ENCODE assay signal across 23 mouse cellular contexts in the genomic region with DNA sequence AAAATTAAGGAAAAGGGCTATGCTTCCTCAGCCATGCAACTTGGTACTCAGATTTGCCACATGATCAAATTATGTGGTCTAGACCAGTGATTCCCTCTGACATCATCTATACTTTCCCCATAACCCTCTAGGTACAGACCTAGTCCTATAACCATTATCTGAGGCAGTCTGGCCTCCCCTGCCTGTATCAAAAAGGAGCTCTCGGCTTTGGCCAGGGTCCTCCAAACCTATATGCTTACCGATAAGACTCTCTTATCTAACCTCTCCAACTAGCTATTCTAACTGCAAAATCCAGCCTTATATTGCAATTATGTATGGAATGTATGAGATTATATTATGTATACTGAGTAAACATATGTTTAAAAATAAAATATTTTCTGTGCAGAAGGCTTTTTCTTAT.
DNase-seq lines count a peak whose midpoint lies in the region; ATAC-seq lines count a peak whose summit lies in the region.
"Had no signal": no experiment of that assay in that cellular context is flagged by ENCODE, and none has a peak within 500 bp of the region (broad histone marks: within the 10 kb centered on the region; RNA-seq: fewer than 3 reads in every experiment).

No protein-coding gene starts in this region.

- peak; percentile 23; the same call in 1 of the 2 replicates for ATAC-seq in lung, embryonic 15.5 days (ENCODE audit: borderline replicate concordance, extremely low read depth, low FRiP score, low TSS enrichment)
- peak; percentile 71 for ATAC-seq in liver, embryonic 12.5 days
- ATAC-seq in liver, embryonic 16.5 days (ENCODE audit: low read depth): peak; percentile 69
- ATAC-seq in erythroid progenitor cell, adult 5-6 weeks (replicated peaks; ENCODE audit: low FRiP score, poor library complexity, severe bottlenecking): no peak
- ATAC-seq: forebrain, embryonic 16.5 days had no signal

- 0 out of 2 replicates have a peak, but pooled peaks cover 4% of the 10 kb centered on the region for H3K4me1 ChIP-seq in lung, embryonic 15.5 days
- no peaks in the 10 kb centered on the region for H3K4me1 ChIP-seq in liver, embryonic 12.5 days
- no peaks in the 10 kb centered on the region for H3K4me1 ChIP-seq in liver, embryonic 16.5 days (ENCODE audit: control insufficient read depth, low read depth, low read length)
- H3K4me1 ChIP-seq: embryonic facial prominence, embryonic 15.5 days; forebrain, embryonic 12.5 days had no signal

- H3K9me3 ChIP-seq in lung, embryonic 15.5 days: no peaks in the 10 kb centered on the region
- no peaks in the 10 kb centered on the region for H3K9me3 ChIP-seq in liver, embryonic 12.5 days (replicated peaks)
- no peaks in the 10 kb centered on the region for H3K9me3 ChIP-seq in liver, embryonic 16.5 days (replicated peaks; ENCODE audit: control insufficient read depth, low read length)
- H3K9me3 ChIP-seq: embryonic facial prominence, embryonic 15.5 days; forebrain, embryonic 12.5 days; heart, embryonic 15.5 days; hindbrain, embryonic 10.5 days had no signal

- H3K4me3 ChIP-seq in lung, embryonic 15.5 days: no peak overlapping the region
- no peak overlapping the region for H3K4me3 ChIP-seq in liver, embryonic 12.5 days
- H3K4me3 ChIP-seq in liver, embryonic 16.5 days (ENCODE audit: low read depth, low read length): no peak overlapping the region
- H3K4me3 ChIP-seq: embryonic facial prominence, embryonic 15.5 days; erythroblast, embryonic 14.5 days; forebrain, embryonic 12.5 days; heart, embryonic 15.5 days; hindbrain, embryonic 10.5 days had no signal

- DNase-seq in lung, adult 18-20 months: no peak
- DNase-seq in frontal cortex, postnatal 25 days (ENCODE audit: low spot score in 2 of 2): no peak
- no peak for DNase-seq in spleen, postnatal 10 days (ENCODE audit: low spot score in 2 of 2)
- DNase-seq in kidney, postnatal 4 days: no peak
- DNase-seq: adrenal gland, adult 2 months; adrenal gland, postnatal 25 days; cerebellum, adult 18-20 months; cerebellum, postnatal 10 days; embryo, embryonic 11 days; gastrocnemius, postnatal 10 days; heart, adult 18-20 months had no signal

- H3K27me3 ChIP-seq in lung, embryonic 15.5 days: no peaks in the 10 kb centered on the region
- no peaks in the 10 kb centered on the region for H3K27me3 ChIP-seq in liver, embryonic 12.5 days (replicated peaks)
- H3K27me3 ChIP-seq in liver, embryonic 16.5 days (ENCODE audit: control insufficient read depth, insufficient read depth, low read depth, low read length): no peaks in the 10 kb centered on the region
- H3K27me3 ChIP-seq: embryonic facial prominence, embryonic 15.5 days; forebrain, embryonic 12.5 days; heart, embryonic 15.5 days had no signal

- H3K9ac ChIP-seq in lung, embryonic 15.5 days: no peak overlapping the region
- no peak overlapping the region for H3K9ac ChIP-seq in liver, embryonic 12.5 days
- H3K9ac ChIP-seq in liver, embryonic 16.5 days (ENCODE audit: low read depth, low read length): no peak overlapping the region
- H3K9ac ChIP-seq: embryonic facial prominence, embryonic 15.5 days; forebrain, embryonic 12.5 days; heart, embryonic 15.5 days; hindbrain, embryonic 14.5 days had no signal

- H3K27ac ChIP-seq in lung, embryonic 15.5 days: no peak overlapping the region
- H3K27ac ChIP-seq in liver, embryonic 12.5 days: no peak overlapping the region
- H3K27ac ChIP-seq in liver, embryonic 16.5 days (ENCODE audit: low read length): no peak overlapping the region
- H3K27ac ChIP-seq: embryonic facial prominence, embryonic 15.5 days; forebrain, embryonic 12.5 days; heart, embryonic 15.5 days; hindbrain, embryonic 10.5 days; hindbrain, embryonic 14.5 days had no signal

- no peaks in the 10 kb centered on the region for H3K36me3 ChIP-seq in lung, embryonic 15.5 days
- H3K36me3 ChIP-seq in liver, embryonic 12.5 days: no peaks in the 10 kb centered on the region
- no peaks in the 10 kb centered on the region for H3K36me3 ChIP-seq in liver, embryonic 16.5 days (ENCODE audit: control insufficient read depth, insufficient read depth)
- H3K36me3 ChIP-seq: embryonic facial prominence, embryonic 15.5 days; forebrain, embryonic 12.5 days; heart, embryonic 15.5 days; hindbrain, embryonic 10.5 days had no signal

- no peak overlapping the region for H3K4me2 ChIP-seq in lung, embryonic 15.5 days
- no peak overlapping the region for H3K4me2 ChIP-seq in liver, embryonic 12.5 days
- no peak overlapping the region for H3K4me2 ChIP-seq in liver, embryonic 16.5 days (ENCODE audit: low read depth, low read length)
- H3K4me2 ChIP-seq: embryonic facial prominence, embryonic 15.5 days; forebrain, embryonic 12.5 days; heart, embryonic 11.5 days; heart, embryonic 15.5 days; hindbrain, embryonic 14.5 days had no signal

- WGBS in lung, embryonic 15.5 days: 47% methylated on average over 2 of the region's 2 CpGs
- 50% methylated on average over 2 of the region's 2 CpGs for WGBS in liver, embryonic 12.5 days (ENCODE audit: insufficient replicate concordance)
- WGBS in liver, embryonic 16.5 days (ENCODE audit: insufficient replicate concordance): 33% methylated on average over 2 of the region's 2 CpGs
